Mouse (Mus musculus): Measurements from ENCODE around the gene Ttc13.

DNA sequence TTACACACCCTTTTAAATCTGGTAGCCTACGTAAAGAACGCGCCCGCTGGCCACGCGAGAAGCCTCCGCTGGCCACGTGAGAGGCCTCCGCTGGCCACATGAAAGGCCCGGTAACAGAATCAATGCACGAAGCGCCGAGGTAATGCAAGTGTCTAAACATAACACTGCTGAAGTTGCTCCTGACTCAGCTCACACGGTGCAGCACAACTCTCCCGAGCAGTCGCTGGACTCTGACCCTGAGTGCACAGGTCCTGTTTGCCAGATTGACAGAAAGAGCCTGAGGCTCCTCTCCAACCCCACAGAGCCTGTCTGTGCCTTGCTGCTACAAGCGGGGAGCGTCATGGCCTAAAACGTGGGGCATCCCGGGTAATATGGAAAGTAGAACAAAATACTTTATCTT is 70.0 kb downstream of the Ttc13 start:
- no peak for TF ChIP-seq POLR2A (IDR thresholded peaks at IDR 0.05; ENCODE audit: borderline replicate concordance, insufficient read depth, low read length)
- TF ChIP-seq CTCF (IDR thresholded peaks at IDR 0.05; ENCODE audit: borderline replicate concordance, insufficient read depth, low read depth, low read length) = no peak
